In the genomic region with DNA sequence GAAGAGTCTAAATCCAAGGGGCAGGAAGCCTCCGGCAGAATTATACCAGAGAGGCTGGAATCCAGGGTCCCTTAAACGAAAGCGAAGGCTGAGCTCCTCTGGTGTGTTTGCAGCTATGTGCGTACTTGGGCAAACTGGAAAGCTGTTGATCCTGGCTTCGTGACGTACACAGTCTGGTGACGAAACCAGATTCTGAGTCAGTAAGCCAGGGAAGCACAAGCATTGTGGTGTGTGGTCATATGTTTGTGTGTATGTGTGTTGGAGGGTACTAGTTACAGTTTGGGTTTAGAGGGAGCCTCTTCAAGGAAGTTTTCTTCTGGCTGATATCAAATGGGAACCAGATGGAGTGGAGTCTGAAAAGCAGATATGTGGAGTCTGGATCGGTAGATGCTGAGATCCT, we compare ENCODE assay signal across 19 mouse cellular contexts. TPM values are rescaled to one million over a fixed set of nuclear protein-coding genes. Genes with fewer than 3 reads are reported as not detected.
DNase-seq lines count a peak whose midpoint lies in the region; ATAC-seq and TF ChIP-seq lines count a peak whose summit lies in the region.
"Had no signal": no experiment of that assay in that cellular context is flagged by ENCODE, and none has a peak within 500 bp of the region (broad histone marks: within the 10 kb centered on the region; RNA-seq: fewer than 3 reads in every experiment).

No protein-coding gene starts in this region.

- no peaks in the 10 kb centered on the region for H3K36me3 ChIP-seq in kidney, embryonic 15.5 days
- H3K36me3 ChIP-seq: G1E; heart, embryonic 15.5 days; midbrain, embryonic 15.5 days had no signal

- no peak for TF ChIP-seq POLR2A in embryonic fibroblast, embryonic 13.5 days (IDR thresholded peaks at IDR 0.05; ENCODE audit: low read depth, low read length)

- peak overlapping the region; percentile 12 for H3K27ac ChIP-seq in embryonic fibroblast, embryonic 13.5 days (ENCODE audit: insufficient read depth, low read length)
- no peak overlapping the region for H3K27ac ChIP-seq in kidney, embryonic 15.5 days
- H3K27ac ChIP-seq: heart, adult 2 months; heart, embryonic 15.5 days; midbrain, embryonic 15.5 days had no signal

- H3K27me3 ChIP-seq in kidney, embryonic 15.5 days = no peaks in the 10 kb centered on the region
- H3K27me3 ChIP-seq: heart, embryonic 15.5 days; midbrain, embryonic 15.5 days had no signal

- no peak overlapping the region for H3K9ac ChIP-seq in kidney, embryonic 15.5 days
- H3K9ac ChIP-seq: heart, embryonic 15.5 days; midbrain, embryonic 15.5 days had no signal

- no peak for ATAC-seq in kidney, embryonic 15.5 days (replicated peaks; ENCODE audit: low FRiP score)
- ATAC-seq: CD4-positive, CD25-positive, alpha-beta regulatory T cell, adult 4 months; forebrain, embryonic 16.5 days; midbrain, embryonic 15.5 days had no signal

- no peaks in the 10 kb centered on the region for H3K9me3 ChIP-seq in kidney, embryonic 15.5 days (replicated peaks)
- H3K9me3 ChIP-seq: G1E; heart, embryonic 15.5 days; megakaryocyte, embryonic 14.5 days; midbrain, embryonic 15.5 days had no signal

- 85% methylated on average over 8 of the region's 8 CpGs for WGBS in kidney, embryonic 15.5 days

- H3K4me3 ChIP-seq in embryonic fibroblast, embryonic 13.5 days (ENCODE audit: insufficient read depth, low read length) = no peak overlapping the region
- no peak overlapping the region for H3K4me3 ChIP-seq in kidney, embryonic 15.5 days (replicated peaks)
- H3K4me3 ChIP-seq: heart, adult 2 months; heart, embryonic 15.5 days; megakaryocyte, embryonic 14.5 days; midbrain, embryonic 15.5 days had no signal

- no peak for TF ChIP-seq CTCF in embryonic fibroblast, embryonic 13.5 days (IDR thresholded peaks at IDR 0.05; ENCODE audit: borderline replicate concordance, insufficient read depth, low read length)

- DNase-seq in 3T3-L1 (ENCODE audit: low read depth, low spot score) = peak; percentile 60
- DNase-seq in NIH3T3 (ENCODE audit: low read depth) = peak; percentile 67
- peak; percentile 38 for DNase-seq in lung, postnatal 14 days
- no peak for DNase-seq in kidney, postnatal 25 days
- no peak for DNase-seq in cerebellum, postnatal 14 days
- DNase-seq: adrenal gland, adult 2 months; cerebellum, adult 9-11 months; heart, adult 2 months; retina, postnatal 1 day; thymus, adult 18-20 months had no signal

- peaks cover 8% of the 10 kb centered on the region; the same call in 1 of the 2 replicates for H3K4me1 ChIP-seq in embryonic fibroblast, embryonic 13.5 days (ENCODE audit: control insufficient read depth, insufficient read depth, low read length)
- H3K4me1 ChIP-seq in kidney, embryonic 15.5 days = peaks cover 16% of the 10 kb centered on the region
- H3K4me1 ChIP-seq: heart, embryonic 15.5 days; midbrain, embryonic 15.5 days had no signal

- H3K4me2 ChIP-seq in kidney, embryonic 15.5 days = no peak overlapping the region
- H3K4me2 ChIP-seq: heart, embryonic 15.5 days; liver, embryonic 11.5 days; midbrain, embryonic 15.5 days had no signal

RNA-seq across cellular contexts. Expression of gene Tmsb10, which starts 54.4 kb away (rescaled TPM):
- polyA plus RNA-seq in embryonic fibroblast, embryonic 13.5 days (2011; ENCODE audit: insufficient read length, low read depth, missing spikeins) = 1,555 and 1,872 TPM in 2 replicates
- polyA plus RNA-seq in kidney, embryonic 15.5 days (2015; fragmentation: Nextera tagmentation; extraction: Ambion mirVana) = 2,212 and 2,256 TPM in 2 replicates

Comparison
In these comparisons a context has a peak if more than half of its experiments do, and no peak if none do; other contexts are left out.
1. DNase-seq: peak in 3T3-L1 (single experiment), NIH3T3 (single experiment) and lung, postnatal 14 days (single experiment); none in kidney, postnatal 25 days (0 of 2) and cerebellum, postnatal 14 days (0 of 2).